Mouse (Mus musculus) kidney, embryonic 15.5 days (tissue): ENCODE results near the gene Ldb3. TPM values are rescaled to one million over a fixed set of nuclear protein-coding genes. Genes with fewer than 3 reads are reported as not detected.

Source experiments
- ATAC-seq: fragments of 200-750 bp; cut with Nextera tagmentation; replicated peaks from 2 replicates; pipeline ENCODE4 v1.8.0; 2017; ENCODE audit warnings: moderate TSS enrichment; ENCODE audit not compliant: low FRiP score
- H3K27ac ChIP-seq: fragments of 300-500 bp; sonication (generic); 2 replicates; pipeline ENCODE4 v1.5.1; 2015; ENCODE audit warnings: mild to moderate bottlenecking, inconsistent platforms
- H3K27me3 ChIP-seq: fragments of 300-500 bp; sonication (generic); 2 replicates; pipeline ENCODE4 v1.6.1; 2015; ENCODE audit warnings: inconsistent platforms
- H3K36me3 ChIP-seq: fragments of 300-500 bp; sonication (generic); 2 replicates; pipeline ENCODE4 v1.6.1; 2015; ENCODE audit warnings: inconsistent platforms
- H3K4me1 ChIP-seq: fragments of 300-500 bp; sonication (generic); 2 replicates; pipeline ENCODE4 v1.6.1; 2015; ENCODE audit warnings: inconsistent platforms
- H3K4me2 ChIP-seq: fragments of 300-500 bp; sonication (generic); 2 replicates; pipeline ENCODE4 v1.6.1; 2015; ENCODE audit warnings: moderate library complexity, mild to moderate bottlenecking, inconsistent platforms
- H3K4me3 ChIP-seq: fragments of 300-500 bp; sonication (generic); replicated peaks from 2 replicates; pipeline ENCODE4 v1.5.1; 2015; ENCODE audit warnings: mild to moderate bottlenecking, inconsistent platforms
- H3K9ac ChIP-seq: fragments of 300-500 bp; sonication (generic); 2 replicates; pipeline ENCODE4 v1.6.1; 2015; ENCODE audit warnings: mild to moderate bottlenecking, inconsistent platforms
- H3K9me3 ChIP-seq: fragments of 300-500 bp; sonication (generic); replicated peaks from 2 replicates; pipeline ENCODE4 v1.6.1; 2016; ENCODE audit warnings: inconsistent platforms
- WGBS: fragments of 180-500 bp; shearing (Covaris S2); methylation state at CpG from one replicate; pipeline ENCODE4 v1.1.7; 2015; ENCODE audit warnings: mixed read lengths; 5-methylcytosine and 5-hydroxymethylcytosine counted together
- polyA plus RNA-seq: library from polyadenylated mRNA; unstranded; fragments of >200 nt; fragmentation: Nextera tagmentation; extraction: Ambion mirVana; gene quantifications from 2 replicates; pipeline ENCODE4 v1.2.1, GENCODE M21; 2015

Gene Ldb3
- polyA plus RNA-seq, 1 experiment from 2014 or later, result 3.7 TPM

DNA sequence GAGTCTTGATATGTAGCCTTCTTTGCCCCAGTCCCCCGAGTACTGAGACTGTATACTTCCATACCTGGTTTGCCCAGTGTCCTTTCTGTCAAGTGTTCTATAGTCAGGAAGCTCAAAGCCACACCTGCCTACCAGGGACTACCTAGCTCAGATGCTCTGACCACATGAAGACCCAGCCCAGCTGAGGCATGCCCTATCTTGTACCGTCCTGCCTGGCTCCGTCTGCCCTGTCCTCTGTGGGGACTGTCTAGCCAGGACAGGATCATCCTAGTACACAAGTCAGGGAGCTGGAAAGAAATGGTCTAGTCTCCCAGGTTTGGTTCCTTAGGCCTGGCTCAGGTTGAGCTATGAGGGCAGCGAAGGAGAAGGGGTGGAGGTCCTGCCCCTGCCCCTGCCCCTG, 19.9 kb downstream of the Ldb3 start:
- H3K9me3 ChIP-seq, result no peaks in the 10 kb centered on the region
- peaks cover 31% of the 10 kb centered on the region for H3K4me1 ChIP-seq
- H3K4me3 ChIP-seq, result no peak overlapping the region
- ATAC-seq, result no peak
- H3K4me2 ChIP-seq, result no peak overlapping the region
- H3K27me3 ChIP-seq, result peaks cover 7% of the 10 kb centered on the region; the same call in 1 of the 2 replicates
- WGBS, result 78% methylated on average over 4 of the region's 4 CpGs
- H3K27ac ChIP-seq, result no peak overlapping the region
- H3K9ac ChIP-seq, result no peak overlapping the region
- no peaks in the 10 kb centered on the region for H3K36me3 ChIP-seq

DNA sequence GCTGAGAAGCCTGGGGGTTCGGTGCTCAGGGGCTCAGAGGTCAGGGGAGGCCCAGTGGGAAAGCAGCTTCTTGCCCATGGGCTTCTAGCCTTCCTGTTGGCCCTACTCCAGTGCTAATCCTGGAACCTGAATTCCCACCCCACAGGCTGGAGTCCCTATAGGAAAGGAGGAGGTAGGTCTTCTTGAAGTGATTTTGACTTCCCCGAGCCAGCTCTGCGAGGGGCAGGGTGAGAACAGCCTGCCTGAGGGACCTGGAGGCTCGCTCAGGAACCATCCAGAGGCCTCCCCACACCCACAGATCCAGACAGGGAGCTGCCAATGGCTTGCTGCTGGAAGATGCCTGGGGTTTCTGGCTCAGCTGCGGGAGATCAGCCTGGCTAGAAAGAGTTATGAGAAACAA, 20.8 kb downstream of the Ldb3 start:
- no peak overlapping the region for H3K4me3 ChIP-seq
- no peak for ATAC-seq
- H3K9me3 ChIP-seq, result no peaks in the 10 kb centered on the region
- peaks cover 31% of the 10 kb centered on the region for H3K4me1 ChIP-seq
- H3K4me2 ChIP-seq, result no peak overlapping the region
- H3K36me3 ChIP-seq, result no peaks in the 10 kb centered on the region
- 48% methylated on average over 5 of the region's 5 CpGs for WGBS
- H3K9ac ChIP-seq, result no peak overlapping the region
- H3K27ac ChIP-seq, result no peak overlapping the region
- peaks cover 7% of the 10 kb centered on the region; the same call in 1 of the 2 replicates for H3K27me3 ChIP-seq

DNA sequence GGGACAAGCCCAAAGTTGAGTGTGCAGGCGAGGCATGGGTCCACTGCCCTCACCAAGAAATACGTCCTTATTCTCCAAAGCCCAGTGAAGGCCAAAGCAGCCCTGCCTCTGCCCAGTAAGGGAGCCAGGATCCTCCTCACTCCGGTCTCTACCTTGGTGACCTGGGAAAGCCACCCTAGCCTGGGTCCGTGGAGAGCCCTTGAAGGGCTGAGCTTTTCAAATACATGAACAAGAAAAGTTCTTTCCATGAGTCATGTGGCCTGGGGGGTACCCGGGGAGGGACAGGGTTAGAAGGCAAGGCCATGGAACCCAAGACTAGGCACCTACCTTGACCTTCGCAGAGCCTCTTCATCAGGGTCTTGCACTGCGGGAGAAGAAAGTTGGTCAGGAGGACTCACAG, 22.0 kb downstream of the Ldb3 start:
- H3K4me3 ChIP-seq, result no peak overlapping the region
- H3K36me3 ChIP-seq, result no peaks in the 10 kb centered on the region
- ATAC-seq, result no peak
- H3K27ac ChIP-seq, result no peak overlapping the region
- H3K4me2 ChIP-seq, result no peak overlapping the region
- H3K4me1 ChIP-seq, result peaks cover 31% of the 10 kb centered on the region
- H3K9ac ChIP-seq, result no peak overlapping the region
- 91% methylated on average over 7 of the region's 7 CpGs for WGBS
- H3K9me3 ChIP-seq, result no peaks in the 10 kb centered on the region
- H3K27me3 ChIP-seq, result peaks cover 7% of the 10 kb centered on the region; the same call in 1 of the 2 replicates

- Histone ChIP-seq H3K4me1 (peaks cover 31% of the 10 kb centered on the region), H3K27me3 (peaks cover 7% of the 10 kb centered on the region; the same call in 1 of the 2 replicates), H3K9ac (no peak overlapping the region), H3K4me3 (no peak overlapping the region), H3K27ac (no peak overlapping the region), H3K9me3 (no peaks in the 10 kb centered on the region), H3K4me2 (peak overlapping the region; percentile 7; the same call in 1 of the 2 replicates), H3K36me3 (no peaks in the 10 kb centered on the region)
- ATAC-seq, result no peak; the same call in 1 of the 2 replicates
- WGBS, result 66% methylated on average over 17 of the region's 17 CpGs
Measured at GRCm38 (mm10) chr14:34565711-34566110, 22.8 kb downstream of the Ldb3 start.

DNA sequence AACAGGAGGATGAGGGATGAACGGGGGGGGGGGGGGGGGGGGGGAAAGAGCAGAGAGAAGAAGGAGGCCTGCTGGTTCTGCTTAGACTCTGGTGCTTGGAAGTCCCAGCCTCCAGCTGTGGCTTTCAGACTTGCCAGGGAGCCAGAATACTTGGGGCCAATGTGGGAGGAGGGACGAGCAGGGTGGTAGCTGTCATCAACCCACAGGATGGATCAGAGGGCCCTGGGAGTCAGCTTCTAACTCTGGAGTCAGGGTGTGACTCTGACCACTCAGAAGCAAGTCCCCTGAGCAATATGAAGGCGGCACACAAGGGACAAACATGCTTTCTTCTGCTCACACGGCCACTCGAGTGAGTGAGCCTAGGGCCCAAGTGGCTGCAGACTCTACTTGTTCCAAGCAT, 23.8 kb downstream of the Ldb3 start:
- Histone ChIP-seq H3K9ac (no peak overlapping the region), H3K4me3 (no peak overlapping the region), H3K4me1 (peaks cover 26% of the 10 kb centered on the region), H3K27ac (no peak overlapping the region), H3K27me3 (peaks cover 5% of the 10 kb centered on the region; the same call in 1 of the 2 replicates), H3K4me2 (no peak overlapping the region), H3K36me3 (no peaks in the 10 kb centered on the region), H3K9me3 (no peaks in the 10 kb centered on the region)
- WGBS, result 74% methylated on average over 5 of the region's 5 CpGs
- ATAC-seq, result no peak

DNA sequence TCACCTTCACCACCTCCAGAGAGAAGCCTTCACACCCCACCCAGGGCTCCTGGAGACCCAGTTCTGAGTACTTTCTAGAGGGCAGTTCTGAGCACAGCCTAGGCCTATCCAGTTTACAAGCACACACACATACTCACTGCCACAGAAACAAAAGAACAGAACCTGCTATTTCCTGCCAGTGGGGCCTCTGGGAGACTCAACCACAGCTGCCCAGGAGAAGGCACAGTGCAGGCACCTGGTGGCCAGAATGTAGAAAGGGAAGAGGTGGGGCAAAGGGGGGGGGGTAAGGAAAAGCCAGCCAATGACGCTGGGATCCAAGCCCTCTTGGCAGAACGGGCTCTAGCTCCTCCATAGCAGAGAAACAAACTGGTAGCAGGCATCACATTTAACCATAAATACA, 26.1 kb downstream of the Ldb3 start:
- Histone ChIP-seq H3K27me3 (no peaks in the 10 kb centered on the region), H3K4me1 (peaks cover 7% of the 10 kb centered on the region; the same call in 1 of the 2 replicates), H3K4me3 (no peak overlapping the region), H3K36me3 (no peaks in the 10 kb centered on the region), H3K4me2 (no peak overlapping the region), H3K9me3 (no peaks in the 10 kb centered on the region), H3K9ac (no peak overlapping the region), H3K27ac (no peak overlapping the region)
- no peak for ATAC-seq
- 15% methylated on average over 2 of the region's 2 CpGs for WGBS

DNA sequence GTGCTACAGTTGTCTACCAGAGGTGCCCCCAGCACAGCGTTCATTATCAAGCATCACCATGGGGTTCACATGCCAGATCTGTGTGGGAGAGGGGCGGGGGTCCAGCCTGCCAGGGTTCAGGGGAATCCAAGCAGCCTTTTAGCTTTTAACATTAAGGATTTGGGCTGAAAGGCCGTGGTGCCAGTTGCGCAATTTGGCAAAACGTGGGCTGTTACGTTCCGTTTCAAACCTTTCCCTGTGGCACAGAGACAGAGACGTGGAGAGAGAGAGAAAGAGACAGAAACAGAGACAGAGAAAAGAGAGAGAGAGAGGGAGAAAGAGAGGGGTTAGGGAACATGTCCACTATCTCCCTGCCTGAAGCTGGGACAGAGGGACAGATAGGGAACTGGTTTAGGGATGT, 26.8 kb downstream of the Ldb3 start:
- H3K9ac ChIP-seq, result no peak overlapping the region
- peaks cover 5% of the 10 kb centered on the region; the same call in 1 of the 2 replicates for H3K4me1 ChIP-seq
- no peaks in the 10 kb centered on the region for H3K9me3 ChIP-seq
- ATAC-seq, result no peak
- no peaks in the 10 kb centered on the region for H3K27me3 ChIP-seq
- 91% methylated on average over 8 of the region's 8 CpGs for whole genome bisulfite sequencing
- H3K4me2 ChIP-seq, result no peak overlapping the region
- no peaks in the 10 kb centered on the region for H3K36me3 ChIP-seq
- no peak overlapping the region for H3K4me3 ChIP-seq
- H3K27ac ChIP-seq, result no peak overlapping the region

- WGBS, result 80% methylated on average over 9 of the region's 9 CpGs
- ATAC-seq, result no peak
- Histone ChIP-seq H3K27ac (no peak overlapping the region), H3K27me3 (peaks cover 4% of the 10 kb centered on the region; the same call in 1 of the 2 replicates), H3K4me1 (peaks cover 7% of the 10 kb centered on the region; the same call in 1 of the 2 replicates), H3K9ac (no peak overlapping the region), H3K4me3 (no peak overlapping the region), H3K36me3 (no peaks in the 10 kb centered on the region), H3K4me2 (no peak overlapping the region), H3K9me3 (no peaks in the 10 kb centered on the region)
Measured at GRCm38 (mm10) chr14:34558947-34559346, 29.5 kb downstream of the Ldb3 start.

DNA sequence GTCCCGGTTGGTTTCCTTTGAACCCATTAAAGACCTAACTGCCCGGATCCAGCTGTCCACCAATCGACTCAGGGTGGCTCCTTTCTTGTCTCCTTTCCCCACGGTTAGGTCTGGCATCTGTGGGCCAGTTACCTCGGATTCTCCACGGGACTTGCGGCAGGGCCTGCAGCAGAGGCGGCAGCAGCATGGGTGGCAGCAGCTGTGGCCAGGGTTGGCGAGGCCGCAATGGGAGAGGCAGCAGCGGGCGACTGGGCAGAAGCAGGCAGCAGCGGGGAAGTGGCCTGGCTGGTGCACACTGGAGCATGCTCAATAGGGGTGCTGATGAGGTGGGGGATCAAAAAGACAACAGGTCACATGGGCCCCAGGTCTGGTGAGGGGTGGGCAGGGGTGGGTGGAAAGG, 33.3 kb downstream of the Ldb3 start:
- Histone ChIP-seq H3K27ac (no peak overlapping the region), H3K27me3 (peaks cover 12% of the 10 kb centered on the region), H3K9me3 (no peaks in the 10 kb centered on the region), H3K9ac (no peak overlapping the region), H3K36me3 (no peaks in the 10 kb centered on the region), H3K4me3 (no peak overlapping the region), H3K4me2 (no peak overlapping the region), H3K4me1 (peaks cover 14% of the 10 kb centered on the region)
- ATAC-seq, result 0 out of 2 replicates have a peak, but pooled peaks have one; percentile 17
- 67% methylated on average over 13 of the region's 13 CpGs for WGBS

GRCm38 (mm10) chr14:34554047-34554446, 34.4 kb downstream of the Ldb3 start:
- Histone ChIP-seq H3K36me3 (no peaks in the 10 kb centered on the region), H3K4me1 (peaks cover 17% of the 10 kb centered on the region), H3K9ac (no peak overlapping the region), H3K9me3 (no peaks in the 10 kb centered on the region), H3K4me3 (no peak overlapping the region), H3K27ac (no peak overlapping the region), H3K4me2 (no peak overlapping the region), H3K27me3 (peaks cover 14% of the 10 kb centered on the region)
- 62% methylated on average over 3 of the region's 3 CpGs for WGBS
- no peak for ATAC-seq

DNA sequence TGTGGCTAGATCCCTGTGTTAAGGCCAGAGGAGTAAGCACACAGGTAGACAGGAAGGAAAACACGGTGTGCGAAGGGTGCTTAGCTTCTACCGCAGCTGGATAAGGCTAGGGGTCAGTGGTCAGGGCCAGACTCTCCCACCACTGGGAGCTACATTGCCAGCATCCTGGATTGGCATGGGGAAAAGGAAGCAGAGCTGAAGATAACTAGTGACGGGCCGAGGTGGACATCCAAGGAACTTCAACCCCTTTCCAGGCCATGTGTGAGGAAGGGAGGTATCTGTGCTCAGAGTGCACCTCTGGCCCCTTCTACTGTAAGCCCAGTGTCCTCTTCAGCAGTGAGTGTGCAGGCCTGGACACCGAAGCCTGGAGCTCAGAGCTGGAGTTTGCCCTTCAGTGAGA, 35.0 kb downstream of the Ldb3 start:
- no peak overlapping the region for H3K4me2 ChIP-seq
- H3K9me3 ChIP-seq, result no peaks in the 10 kb centered on the region
- ATAC-seq, result no peak
- H3K27ac ChIP-seq, result no peak overlapping the region
- 54% methylated on average over 6 of the region's 6 CpGs for WGBS
- peaks cover 19% of the 10 kb centered on the region for H3K4me1 ChIP-seq
- H3K36me3 ChIP-seq, result no peaks in the 10 kb centered on the region
- no peak overlapping the region for H3K4me3 ChIP-seq
- no peak overlapping the region for H3K9ac ChIP-seq
- H3K27me3 ChIP-seq, result peaks cover 14% of the 10 kb centered on the region

GRCm38 (mm10) chr14:34552226-34552625, 36.3 kb downstream of the Ldb3 start:
- Histone ChIP-seq H3K9ac (no peak overlapping the region), H3K4me2 (no peak overlapping the region), H3K27ac (no peak overlapping the region), H3K36me3 (no peaks in the 10 kb centered on the region), H3K4me1 (peaks cover 25% of the 10 kb centered on the region), H3K9me3 (no peaks in the 10 kb centered on the region), H3K27me3 (peaks cover 14% of the 10 kb centered on the region), H3K4me3 (no peak overlapping the region)
- WGBS, result 87% methylated on average over 5 of the region's 5 CpGs
- ATAC-seq, result no peak

GRCm38 (mm10) chr14:34549004-34549671, 39.3 kb downstream of the Ldb3 start:
- ATAC-seq, result peak; percentile 95
- WGBS, result under 1% methylated on average over 55 of the region's 55 CpGs

More at GRCm38 (mm10) chr14:34549004-34549671, 39.3 kb downstream of the Ldb3 start:
- Histone ChIP-seq H3K9ac (peak overlapping the region; percentile 75), H3K4me1 (peaks cover 33% of the 10 kb centered on the region), H3K27me3 (peaks cover 27% of the 10 kb centered on the region), H3K36me3 (no peaks in the 10 kb centered on the region), H3K9me3 (no peaks in the 10 kb centered on the region), H3K27ac (peak overlapping the region; percentile 76), H3K4me2 (peak overlapping the region; percentile 89), H3K4me3 (peak overlapping the region; percentile 70)
